Mouse (Mus musculus): Measurements from ENCODE around the gene Olfm2. TPM values are rescaled to one million over a fixed set of nuclear protein-coding genes. Genes with fewer than 3 reads are reported as not detected.

Olfm2 gene
- polyA plus RNA-seq, 1 experiment from 2014 or later = 251 TPM

GRCm38 (mm10) chr9:20762197-20762961 is 16.2 kb upstream of the Olfm2 start:
- no peaks in the 10 kb centered on the region for H3K9me3 ChIP-seq (replicated peaks; ENCODE audit: control insufficient read depth, low read length, poor library complexity, severe bottlenecking)
- no peak for ATAC-seq

GRCm38 (mm10) chr9:20761388-20761787 is 15.2 kb upstream of the Olfm2 start:
- Histone ChIP-seq H3K4me1 (ENCODE audit: control insufficient read depth, insufficient read depth, low read length) (peaks cover 3% of the 10 kb centered on the region; the same call in 1 of the 2 replicates), H3K9me3 (replicated peaks; ENCODE audit: control insufficient read depth, low read length, poor library complexity, severe bottlenecking) (no peaks in the 10 kb centered on the region), H3K4me3 (ENCODE audit: low read depth, low read length) (no peak overlapping the region), H3K9ac (ENCODE audit: low read depth, low read length) (no peak overlapping the region), H3K27ac (ENCODE audit: low read length) (no peak overlapping the region), H3K27me3 (ENCODE audit: control insufficient read depth, insufficient read depth, low read depth, low read length) (no peaks in the 10 kb centered on the region), H3K4me2 (ENCODE audit: low read length) (no peak overlapping the region), H3K36me3 (ENCODE audit: control insufficient read depth, insufficient read depth, low read length) (no peaks in the 10 kb centered on the region)
- ATAC-seq = no peak
- 74% methylated on average over 3 of the region's 3 CpGs for WGBS

More at GRCm38 (mm10) chr9:20762197-20762961, 16.2 kb upstream of the Olfm2 start:
- H3K9ac ChIP-seq (ENCODE audit: low read depth, low read length) = no peak overlapping the region
- no peaks in the 10 kb centered on the region for H3K36me3 ChIP-seq (ENCODE audit: control insufficient read depth, insufficient read depth, low read length)
- no peak overlapping the region for H3K4me2 ChIP-seq (ENCODE audit: low read length)
- no peak overlapping the region for H3K4me3 ChIP-seq (ENCODE audit: low read depth, low read length)
- WGBS = 41% methylated on average over 7 of the region's 7 CpGs
- peaks cover 3% of the 10 kb centered on the region; the same call in 1 of the 2 replicates for H3K4me1 ChIP-seq (ENCODE audit: control insufficient read depth, insufficient read depth, low read length)
- no peak overlapping the region for H3K27ac ChIP-seq (ENCODE audit: low read length)
- no peaks in the 10 kb centered on the region for H3K27me3 ChIP-seq (ENCODE audit: control insufficient read depth, insufficient read depth, low read depth, low read length)

GRCm38 (mm10) chr9:20760813-20761212 is 14.7 kb upstream of the Olfm2 start:
- 76% methylated on average over 12 of the region's 12 CpGs for WGBS
- H3K4me3 ChIP-seq (ENCODE audit: low read depth, low read length) = no peak overlapping the region
- no peaks in the 10 kb centered on the region for H3K36me3 ChIP-seq (ENCODE audit: control insufficient read depth, insufficient read depth, low read length)
- no peak overlapping the region for H3K27ac ChIP-seq (ENCODE audit: low read length)
- ATAC-seq = no peak
- no peak overlapping the region for H3K9ac ChIP-seq (ENCODE audit: low read depth, low read length)
- peaks cover 3% of the 10 kb centered on the region; the same call in 1 of the 2 replicates for H3K4me1 ChIP-seq (ENCODE audit: control insufficient read depth, insufficient read depth, low read length)
- no peaks in the 10 kb centered on the region for H3K27me3 ChIP-seq (ENCODE audit: control insufficient read depth, insufficient read depth, low read depth, low read length)
- no peaks in the 10 kb centered on the region for H3K9me3 ChIP-seq (replicated peaks; ENCODE audit: control insufficient read depth, low read length, poor library complexity, severe bottlenecking)
- no peak overlapping the region for H3K4me2 ChIP-seq (ENCODE audit: low read length)

GRCm38 (mm10) chr9:20758896-20759295 is 12.7 kb upstream of the Olfm2 start:
- Histone ChIP-seq H3K9me3 (replicated peaks; ENCODE audit: control insufficient read depth, low read length, poor library complexity, severe bottlenecking) (no peaks in the 10 kb centered on the region), H3K4me1 (ENCODE audit: control insufficient read depth, insufficient read depth, low read length) (peaks cover 3% of the 10 kb centered on the region; the same call in 1 of the 2 replicates), H3K9ac (ENCODE audit: low read depth, low read length) (no peak overlapping the region), H3K27ac (ENCODE audit: low read length) (no peak overlapping the region), H3K36me3 (ENCODE audit: control insufficient read depth, insufficient read depth, low read length) (no peaks in the 10 kb centered on the region), H3K27me3 (ENCODE audit: control insufficient read depth, insufficient read depth, low read depth, low read length) (no peaks in the 10 kb centered on the region), H3K4me3 (ENCODE audit: low read depth, low read length) (no peak overlapping the region), H3K4me2 (ENCODE audit: low read length) (no peak overlapping the region)
- 90% methylated on average over 6 of the region's 6 CpGs for WGBS
- ATAC-seq = no peak

- no peak for ATAC-seq
- no peak overlapping the region for H3K27ac ChIP-seq (ENCODE audit: low read length)
- no peak overlapping the region for H3K4me2 ChIP-seq (ENCODE audit: low read length)
- H3K4me3 ChIP-seq (ENCODE audit: low read depth, low read length) = no peak overlapping the region
- peaks cover 3% of the 10 kb centered on the region; the same call in 1 of the 2 replicates for H3K4me1 ChIP-seq (ENCODE audit: control insufficient read depth, insufficient read depth, low read length)
- no peaks in the 10 kb centered on the region for H3K9me3 ChIP-seq (replicated peaks; ENCODE audit: control insufficient read depth, low read length, poor library complexity, severe bottlenecking)
- H3K9ac ChIP-seq (ENCODE audit: low read depth, low read length) = no peak overlapping the region
- H3K27me3 ChIP-seq (ENCODE audit: control insufficient read depth, insufficient read depth, low read depth, low read length) = no peaks in the 10 kb centered on the region
- H3K36me3 ChIP-seq (ENCODE audit: control insufficient read depth, insufficient read depth, low read length) = no peaks in the 10 kb centered on the region
- WGBS = 86% methylated on average over 2 of the region's 2 CpGs
These were observed 12.1 kb upstream of the Olfm2 start for GRCm38 (mm10) chr9:20758243-20758642.

- no peaks in the 10 kb centered on the region for H3K36me3 ChIP-seq (ENCODE audit: control insufficient read depth, insufficient read depth, low read length)
- H3K9me3 ChIP-seq (replicated peaks; ENCODE audit: control insufficient read depth, low read length, poor library complexity, severe bottlenecking) = no peaks in the 10 kb centered on the region
- H3K9ac ChIP-seq (ENCODE audit: low read depth, low read length) = no peak overlapping the region
- no peak overlapping the region for H3K27ac ChIP-seq (ENCODE audit: low read length)
- no peak overlapping the region for H3K4me2 ChIP-seq (ENCODE audit: low read length)
- ATAC-seq = no peak
- no peak overlapping the region for H3K4me3 ChIP-seq (ENCODE audit: low read depth, low read length)
- H3K4me1 ChIP-seq (ENCODE audit: control insufficient read depth, insufficient read depth, low read length) = peaks cover 1% of the 10 kb centered on the region; the same call in 1 of the 2 replicates
- H3K27me3 ChIP-seq (ENCODE audit: control insufficient read depth, insufficient read depth, low read depth, low read length) = no peaks in the 10 kb centered on the region
- 59% methylated on average over 6 of the region's 6 CpGs for WGBS
These were observed 11.2 kb upstream of the Olfm2 start for GRCm38 (mm10) chr9:20757087-20757955.

GRCm38 (mm10) chr9:20756081-20756700 is 10.0 kb upstream of the Olfm2 start:
- no peak overlapping the region for H3K4me3 ChIP-seq (ENCODE audit: low read depth, low read length)
- no peak overlapping the region for H3K9ac ChIP-seq (ENCODE audit: low read depth, low read length)
- H3K36me3 ChIP-seq (ENCODE audit: control insufficient read depth, insufficient read depth, low read length) = no peaks in the 10 kb centered on the region
- H3K4me1 ChIP-seq (ENCODE audit: control insufficient read depth, insufficient read depth, low read length) = no peaks in the 10 kb centered on the region
- no peak overlapping the region for H3K27ac ChIP-seq (ENCODE audit: low read length)
- no peaks in the 10 kb centered on the region for H3K9me3 ChIP-seq (replicated peaks; ENCODE audit: control insufficient read depth, low read length, poor library complexity, severe bottlenecking)
- ATAC-seq = no peak
- 88% methylated on average over 4 of the region's 4 CpGs for WGBS
- no peak overlapping the region for H3K4me2 ChIP-seq (ENCODE audit: low read length)
- H3K27me3 ChIP-seq (ENCODE audit: control insufficient read depth, insufficient read depth, low read depth, low read length) = no peaks in the 10 kb centered on the region

- H3K4me1 ChIP-seq (ENCODE audit: control insufficient read depth, insufficient read depth, low read length) = no peaks in the 10 kb centered on the region
- H3K27ac ChIP-seq (ENCODE audit: low read length) = no peak overlapping the region
- H3K9ac ChIP-seq (ENCODE audit: low read depth, low read length) = no peak overlapping the region
- H3K27me3 ChIP-seq (ENCODE audit: control insufficient read depth, insufficient read depth, low read depth, low read length) = no peaks in the 10 kb centered on the region
- no peaks in the 10 kb centered on the region for H3K9me3 ChIP-seq (replicated peaks; ENCODE audit: control insufficient read depth, low read length, poor library complexity, severe bottlenecking)
- no peak for ATAC-seq
- 89% methylated on average over 2 of the region's 2 CpGs for WGBS
- H3K4me2 ChIP-seq (ENCODE audit: low read length) = no peak overlapping the region
- H3K4me3 ChIP-seq (ENCODE audit: low read depth, low read length) = no peak overlapping the region
- H3K36me3 ChIP-seq (ENCODE audit: control insufficient read depth, insufficient read depth, low read length) = no peaks in the 10 kb centered on the region
These were observed 8.2 kb upstream of the Olfm2 start for GRCm38 (mm10) chr9:20754335-20754734.
